Mouse (Mus musculus) cerebellum, postnatal 4 days (tissue): ENCODE measurements at regions not wholly inside any gene's neighbourhood (a gene's known extent, or its start where the extent isn't known, plus 50 kb on each side); places are given as distances from the start of the nearest gene placed in this dataset.

ENCODE experiments used
- DNase-seq, 2 experiments: peaks; one replicate each; pipeline ENCODE4 v3.0.0; 2022; ENCODE audit warnings: low spot score in 2 of 2, mixed read lengths in 1 of 2

GRCm38 (mm10) chr15:62784456-62785139 lies 1060.4 kb downstream of the Gsdmc2 start:
- no peak for DNase-seq

DNA sequence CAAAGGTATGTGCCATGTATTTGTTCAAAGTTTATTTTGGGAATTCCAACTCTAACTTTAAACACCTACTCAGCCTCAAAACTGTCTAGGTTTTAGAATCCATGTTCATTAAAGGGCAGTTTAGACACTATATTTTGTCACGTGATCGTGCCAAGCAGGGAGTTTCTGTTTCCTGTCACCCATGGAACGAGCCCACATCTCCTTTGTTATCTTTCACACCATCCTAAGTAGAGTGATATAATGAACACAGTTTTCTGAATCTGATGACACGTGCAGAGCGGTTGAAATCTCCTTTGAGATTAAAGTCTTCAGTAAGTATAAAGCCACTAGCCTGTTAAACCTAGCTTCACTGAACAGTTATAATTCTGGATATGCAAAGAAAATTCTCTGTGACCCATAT lies 1066.1 kb downstream of the Gsdmc2 start:
- no peak for DNase-seq

- DNase-seq = no peak
Observed at GRCm38 (mm10) chr15:62752686-62753085, 1092.3 kb downstream of the Gsdmc2 start.

DNA sequence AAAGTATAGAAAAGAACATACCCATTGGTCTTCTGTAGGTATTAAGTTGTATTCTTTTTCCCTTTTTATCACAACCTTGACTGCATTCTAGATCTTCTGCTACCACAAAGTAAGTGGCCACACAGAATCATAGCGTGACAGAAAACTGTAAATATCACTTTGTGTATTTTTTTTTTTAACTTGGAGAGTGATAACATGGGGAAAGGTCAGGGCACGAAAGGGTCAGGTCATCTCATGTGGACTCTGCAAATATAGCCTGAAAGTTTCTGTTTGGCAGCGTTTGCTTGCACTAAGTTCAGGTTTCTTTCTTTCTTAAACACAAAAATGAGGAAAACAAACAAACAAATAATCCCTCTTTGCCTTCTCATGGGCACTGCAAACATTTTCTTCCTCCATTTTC lies 1101.1 kb downstream of the Gsdmc2 start:
- no peak for DNase-seq

DNA sequence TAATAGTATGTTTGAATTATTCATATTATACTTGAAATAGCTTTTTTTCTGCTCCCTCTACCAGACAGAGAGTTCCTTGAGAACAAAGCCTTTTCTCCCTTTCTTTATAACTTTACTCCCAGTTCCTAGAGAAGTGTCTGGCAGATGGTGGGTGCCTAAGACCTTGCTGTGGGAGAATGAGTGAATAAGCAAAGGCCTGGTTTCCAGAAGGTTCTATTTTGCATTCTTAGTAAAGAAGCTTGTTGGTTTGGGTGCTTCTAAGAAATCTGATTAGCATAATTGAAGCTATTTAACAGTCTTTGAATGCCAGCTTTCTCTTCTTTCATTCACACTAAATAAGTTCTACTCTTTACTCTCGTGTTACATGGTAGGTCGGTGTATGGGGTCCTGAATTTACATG lies 1104.2 kb downstream of the Gsdmc2 start:
- no peak for DNase-seq

GRCm38 (mm10) chr15:62735334-62735733 lies 1109.6 kb downstream of the Gsdmc2 start:
- DNase-seq = no peak

- DNase-seq = no peak
Observed at GRCm38 (mm10) chr15:62734900-62735299, 1110.1 kb downstream of the Gsdmc2 start.

DNA sequence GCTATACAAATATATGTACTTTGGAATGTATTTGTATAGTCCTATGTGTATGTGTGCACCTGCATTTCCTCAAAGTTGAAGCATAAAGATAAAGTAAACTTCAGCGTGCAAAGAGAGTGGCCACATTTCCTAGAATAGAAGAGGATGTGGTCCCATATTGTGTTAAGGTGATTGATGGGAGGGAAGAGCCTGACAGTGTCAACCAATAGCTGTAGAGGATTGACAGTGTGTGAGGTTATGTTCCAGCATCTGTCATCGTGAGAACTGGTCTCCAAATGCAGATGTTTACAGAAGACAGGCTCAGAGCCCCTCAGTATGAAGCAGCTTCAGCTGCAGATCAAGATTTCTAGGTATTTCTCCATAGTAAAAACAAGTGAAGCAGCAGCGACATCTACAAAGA lies 1114.5 kb downstream of the Gsdmc2 start:
- DNase-seq = no peak

DNA sequence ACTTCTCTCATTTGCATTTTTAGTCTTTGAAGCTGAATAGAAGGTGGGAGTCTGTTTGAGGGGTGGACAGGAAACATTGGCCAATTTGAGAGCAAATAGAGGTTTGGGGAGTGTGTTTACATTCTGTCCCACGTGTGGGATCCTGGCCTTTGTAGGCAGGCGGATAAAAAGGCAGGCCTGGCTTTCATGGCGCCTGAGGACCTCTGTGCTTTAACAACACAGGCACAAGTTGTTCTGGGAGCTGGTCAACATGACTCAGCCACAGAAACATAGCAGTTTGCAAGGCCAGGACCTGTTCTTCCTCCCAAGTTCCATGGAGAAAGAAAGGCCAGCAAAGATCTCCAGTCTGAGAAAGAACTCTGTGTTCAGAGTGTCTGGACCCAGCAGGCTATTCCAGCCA lies 1130.7 kb downstream of the Gsdmc2 start:
- DNase-seq = no peak

GRCm38 (mm10) chr15:62712543-62713131 lies 1132.3 kb downstream of the Gsdmc2 start:
- DNase-seq = no peak

DNA sequence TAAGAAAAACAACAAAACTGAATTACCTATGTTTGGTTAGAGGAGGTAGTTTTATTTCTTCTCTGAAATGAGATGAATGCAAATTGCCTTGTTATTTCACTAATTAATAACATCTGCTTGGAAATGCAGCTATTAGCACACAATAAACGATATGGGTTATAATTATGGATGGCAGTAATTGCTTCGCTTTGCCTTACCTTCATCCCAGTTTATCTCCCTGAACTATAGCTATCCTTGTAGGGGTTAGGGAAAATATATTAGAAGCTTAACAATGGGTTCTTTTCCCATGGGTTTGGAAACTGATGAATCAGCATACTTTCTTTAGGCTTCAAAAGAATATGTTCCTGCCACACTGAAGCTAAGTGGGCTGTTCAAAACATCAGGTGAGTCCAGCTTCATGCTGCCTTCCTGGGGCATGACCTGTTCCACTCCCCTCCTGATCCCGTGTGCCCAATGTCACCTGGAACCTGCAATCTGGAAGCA lies 1132.9 kb downstream of the Gsdmc2 start:
- no peak for DNase-seq

- DNase-seq = peak in 1 of 2 experiments; percentile 57
Observed at GRCm38 (mm10) chr15:62709546-62709945, 1135.4 kb downstream of the Gsdmc2 start.

GRCm38 (mm10) chr15:62698559-62698958 lies 1146.4 kb downstream of the Gsdmc2 start:
- no peak for DNase-seq

- no peak for DNase-seq
Observed at GRCm38 (mm10) chr15:62694734-62695133, 1150.2 kb downstream of the Gsdmc2 start.

- DNase-seq = no peak
Observed at GRCm38 (mm10) chr15:62693671-62694070, 1151.3 kb downstream of the Gsdmc2 start.

DNA sequence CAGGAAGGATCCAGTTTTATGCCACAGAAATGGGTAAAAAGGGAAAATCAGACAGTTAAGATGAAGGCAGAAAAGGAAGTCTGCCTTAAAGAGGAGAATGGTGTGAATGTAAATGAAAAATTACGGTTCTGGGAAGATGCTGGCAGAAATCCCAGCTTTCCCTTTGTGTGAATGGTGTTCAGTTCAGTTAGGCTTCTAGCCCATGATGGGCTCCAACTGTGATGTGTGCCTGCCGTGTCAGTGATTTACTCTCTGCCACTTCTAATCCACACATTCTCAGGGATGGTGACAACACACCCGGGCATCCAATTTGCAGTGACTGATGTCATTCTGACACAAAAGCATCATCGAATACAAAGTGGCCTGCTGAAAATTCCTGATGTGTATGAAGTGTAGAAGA lies 1171.6 kb downstream of the Gsdmc2 start:
- peak in 1 of 2 experiments; percentile 10 for DNase-seq

DNA sequence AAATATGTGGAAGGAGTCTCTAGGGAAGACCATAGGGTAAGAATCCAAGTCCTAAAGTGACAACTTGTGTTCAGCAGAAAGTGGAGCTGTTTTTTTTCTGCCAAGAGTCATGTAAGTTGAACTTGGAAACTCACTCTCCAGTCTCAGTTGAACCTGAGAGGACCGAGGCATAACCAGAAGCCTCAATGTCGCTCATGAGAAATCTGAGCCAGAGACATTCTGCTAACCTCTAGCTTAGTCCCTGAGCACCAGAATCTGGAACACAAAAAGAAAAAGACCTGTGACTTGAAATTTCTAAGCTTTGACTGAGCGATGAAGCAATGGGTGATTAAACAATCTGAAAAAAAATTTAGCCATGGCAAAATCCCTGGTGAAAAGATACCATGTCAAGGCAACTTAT lies 1175.0 kb downstream of the Gsdmc2 start:
- DNase-seq = no peak

- DNase-seq = no peak
Observed at GRCm38 (mm10) chr15:62659096-62659495, 1185.9 kb downstream of the Gsdmc2 start.

- no peak for DNase-seq
Observed at GRCm38 (mm10) chr15:62658695-62659094, 1186.3 kb downstream of the Gsdmc2 start.

GRCm38 (mm10) chr15:62646476-62647168 lies 1198.4 kb downstream of the Gsdmc2 start:
- DNase-seq = no peak

GRCm38 (mm10) chr15:62644744-62645143 lies 1200.2 kb downstream of the Gsdmc2 start:
- no peak for DNase-seq

DNA sequence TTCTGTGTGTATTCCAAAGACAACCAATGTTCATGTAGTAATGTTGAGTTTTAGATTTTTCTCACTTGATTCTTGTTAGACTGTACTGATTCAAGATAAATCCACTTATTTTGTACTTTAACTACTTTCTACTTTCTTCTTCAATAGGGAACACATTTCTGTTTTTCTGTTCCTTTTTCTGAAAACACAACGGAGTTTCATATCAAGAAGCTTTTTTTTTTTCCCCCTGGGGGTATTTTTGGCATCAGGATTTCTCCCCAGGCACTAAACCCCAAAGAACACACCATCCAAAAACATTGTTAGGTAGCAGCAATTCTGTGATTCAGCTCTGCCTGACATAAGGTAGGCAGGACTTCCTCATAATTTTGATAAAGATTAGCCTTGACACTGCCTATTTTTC lies 1200.7 kb downstream of the Gsdmc2 start:
- no peak for DNase-seq
